Mouse (Mus musculus): Measurements from ENCODE around the gene Sult6b2. TPM values are rescaled to one million over a fixed set of nuclear protein-coding genes. Genes with fewer than 3 reads are reported as not detected.

Sult6b2 gene
- polyA plus RNA-seq (2015; fragmentation: Nextera tagmentation; extraction: Ambion mirVana) = 0.24 and 0.25 TPM in 2 replicates

- no peaks in the 10 kb centered on the region for H3K27me3 ChIP-seq (ENCODE audit: control insufficient read depth, insufficient read depth, low read depth, low read length)
- ATAC-seq = no peak
- H3K27ac ChIP-seq (ENCODE audit: low read length) = no peak within 1 kb of the TSS
- H3K4me1 ChIP-seq (ENCODE audit: control insufficient read depth, insufficient read depth, low read length) = no peaks in the 10 kb centered on the region
- H3K4me2 ChIP-seq (ENCODE audit: low read length) = no peak within 1 kb of the TSS
- no peak within 1 kb of the TSS for H3K4me3 ChIP-seq (ENCODE audit: low read depth, low read length)
- no peaks in the 10 kb centered on the region for H3K36me3 ChIP-seq (ENCODE audit: control insufficient read depth, insufficient read depth, low read length)
- no peaks in the 10 kb centered on the region for H3K9me3 ChIP-seq (replicated peaks; ENCODE audit: control insufficient read depth, low read length, poor library complexity, severe bottlenecking)
- no peak within 1 kb of the TSS for H3K9ac ChIP-seq (ENCODE audit: low read depth, low read length)
Observed at GRCm38 (mm10) chr6:142804402-142804801, at the start of gene Sult6b2. Sult6b2 (minus strand) TSS chr6:142804502.

- Histone ChIP-seq H3K9me3 (replicated peaks; ENCODE audit: control insufficient read depth, low read length, poor library complexity, severe bottlenecking) (no peaks in the 10 kb centered on the region), H3K9ac (ENCODE audit: low read depth, low read length) (no peak overlapping the region), H3K27ac (ENCODE audit: low read length) (no peak overlapping the region), H3K4me2 (ENCODE audit: low read length) (no peak overlapping the region), H3K4me1 (ENCODE audit: control insufficient read depth, insufficient read depth, low read length) (peaks cover 3% of the 10 kb centered on the region), H3K27me3 (ENCODE audit: control insufficient read depth, insufficient read depth, low read depth, low read length) (no peaks in the 10 kb centered on the region), H3K36me3 (ENCODE audit: control insufficient read depth, insufficient read depth, low read length) (no peaks in the 10 kb centered on the region), H3K4me3 (ENCODE audit: low read depth, low read length) (no peak overlapping the region)
- ATAC-seq = no peak
- 84% methylated on average over 6 of the region's 6 CpGs for WGBS
Observed at GRCm38 (mm10) chr6:142852419-142853377, 48.4 kb upstream of the Sult6b2 start.

GRCm38 (mm10) chr6:142850436-142850835 lies 46.1 kb upstream of the Sult6b2 start:
- no peak overlapping the region for H3K4me3 ChIP-seq (ENCODE audit: low read depth, low read length)
- H3K36me3 ChIP-seq (ENCODE audit: control insufficient read depth, insufficient read depth, low read length) = peaks cover under 1% of the 10 kb centered on the region; the same call in 1 of the 2 replicates
- no peak for ATAC-seq
- H3K9me3 ChIP-seq (replicated peaks; ENCODE audit: control insufficient read depth, low read length, poor library complexity, severe bottlenecking) = no peaks in the 10 kb centered on the region
- H3K9ac ChIP-seq (ENCODE audit: low read depth, low read length) = no peak overlapping the region
- no peak overlapping the region for H3K4me2 ChIP-seq (ENCODE audit: low read length)
- H3K27me3 ChIP-seq (ENCODE audit: control insufficient read depth, insufficient read depth, low read depth, low read length) = no peaks in the 10 kb centered on the region
- no peak overlapping the region for H3K27ac ChIP-seq (ENCODE audit: low read length)
- peaks cover 3% of the 10 kb centered on the region for H3K4me1 ChIP-seq (ENCODE audit: control insufficient read depth, insufficient read depth, low read length)
- WGBS = 71% methylated on average over 8 of the region's 8 CpGs

GRCm38 (mm10) chr6:142849326-142849725 lies 45.0 kb upstream of the Sult6b2 start:
- Histone ChIP-seq H3K9me3 (replicated peaks; ENCODE audit: control insufficient read depth, low read length, poor library complexity, severe bottlenecking) (no peaks in the 10 kb centered on the region), H3K4me3 (ENCODE audit: low read depth, low read length) (no peak overlapping the region), H3K9ac (ENCODE audit: low read depth, low read length) (no peak overlapping the region), H3K27ac (ENCODE audit: low read length) (no peak overlapping the region), H3K4me1 (ENCODE audit: control insufficient read depth, insufficient read depth, low read length) (peaks cover 3% of the 10 kb centered on the region), H3K27me3 (ENCODE audit: control insufficient read depth, insufficient read depth, low read depth, low read length) (no peaks in the 10 kb centered on the region), H3K36me3 (ENCODE audit: control insufficient read depth, insufficient read depth, low read length) (peaks cover 2% of the 10 kb centered on the region; the same call in 1 of the 2 replicates), H3K4me2 (ENCODE audit: low read length) (no peak overlapping the region)
- 70% methylated on average over 5 of the region's 5 CpGs for WGBS
- no peak for ATAC-seq

- no peak overlapping the region for H3K4me2 ChIP-seq (ENCODE audit: low read length)
- no peaks in the 10 kb centered on the region for H3K9me3 ChIP-seq (replicated peaks; ENCODE audit: control insufficient read depth, low read length, poor library complexity, severe bottlenecking)
- 88% methylated on average over 8 of the region's 8 CpGs for WGBS
- H3K27me3 ChIP-seq (ENCODE audit: control insufficient read depth, insufficient read depth, low read depth, low read length) = no peaks in the 10 kb centered on the region
- H3K4me3 ChIP-seq (ENCODE audit: low read depth, low read length) = no peak overlapping the region
- H3K4me1 ChIP-seq (ENCODE audit: control insufficient read depth, insufficient read depth, low read length) = peaks cover 3% of the 10 kb centered on the region
- H3K27ac ChIP-seq (ENCODE audit: low read length) = no peak overlapping the region
- H3K36me3 ChIP-seq (ENCODE audit: control insufficient read depth, insufficient read depth, low read length) = peaks cover 2% of the 10 kb centered on the region; the same call in 1 of the 2 replicates
- no peak for ATAC-seq
- no peak overlapping the region for H3K9ac ChIP-seq (ENCODE audit: low read depth, low read length)
Observed at GRCm38 (mm10) chr6:142847914-142848674, 43.8 kb upstream of the Sult6b2 start.

- Histone ChIP-seq H3K27me3 (ENCODE audit: control insufficient read depth, insufficient read depth, low read depth, low read length) (no peaks in the 10 kb centered on the region), H3K36me3 (ENCODE audit: control insufficient read depth, insufficient read depth, low read length) (peaks cover 2% of the 10 kb centered on the region; the same call in 1 of the 2 replicates), H3K9ac (ENCODE audit: low read depth, low read length) (no peak overlapping the region), H3K4me3 (ENCODE audit: low read depth, low read length) (no peak overlapping the region), H3K4me2 (ENCODE audit: low read length) (no peak overlapping the region), H3K9me3 (replicated peaks; ENCODE audit: control insufficient read depth, low read length, poor library complexity, severe bottlenecking) (no peaks in the 10 kb centered on the region), H3K27ac (ENCODE audit: low read length) (no peak overlapping the region), H3K4me1 (ENCODE audit: control insufficient read depth, insufficient read depth, low read length) (no peaks in the 10 kb centered on the region)
- ATAC-seq = no peak
- 86% methylated on average over 4 of the region's 4 CpGs for WGBS
Observed at GRCm38 (mm10) chr6:142846855-142847254, 42.6 kb upstream of the Sult6b2 start.

GRCm38 (mm10) chr6:142845066-142845465 lies 40.8 kb upstream of the Sult6b2 start:
- no peak for ATAC-seq
- Histone ChIP-seq H3K4me1 (ENCODE audit: control insufficient read depth, insufficient read depth, low read length) (no peaks in the 10 kb centered on the region), H3K4me3 (ENCODE audit: low read depth, low read length) (no peak overlapping the region), H3K4me2 (ENCODE audit: low read length) (no peak overlapping the region), H3K27ac (ENCODE audit: low read length) (no peak overlapping the region), H3K27me3 (ENCODE audit: control insufficient read depth, insufficient read depth, low read depth, low read length) (no peaks in the 10 kb centered on the region), H3K9ac (ENCODE audit: low read depth, low read length) (no peak overlapping the region), H3K9me3 (replicated peaks; ENCODE audit: control insufficient read depth, low read length, poor library complexity, severe bottlenecking) (no peaks in the 10 kb centered on the region), H3K36me3 (ENCODE audit: control insufficient read depth, insufficient read depth, low read length) (peaks cover 2% of the 10 kb centered on the region; the same call in 1 of the 2 replicates)
- WGBS = 88% methylated on average over 4 of the region's 4 CpGs

GRCm38 (mm10) chr6:142844061-142844460 lies 39.8 kb upstream of the Sult6b2 start:
- 91% methylated on average over 4 of the region's 4 CpGs for WGBS

More at GRCm38 (mm10) chr6:142844061-142844460, 39.8 kb upstream of the Sult6b2 start:
- Histone ChIP-seq H3K27ac (ENCODE audit: low read length) (no peak overlapping the region), H3K4me1 (ENCODE audit: control insufficient read depth, insufficient read depth, low read length) (no peaks in the 10 kb centered on the region), H3K4me2 (ENCODE audit: low read length) (no peak overlapping the region), H3K9me3 (replicated peaks; ENCODE audit: control insufficient read depth, low read length, poor library complexity, severe bottlenecking) (no peaks in the 10 kb centered on the region), H3K36me3 (ENCODE audit: control insufficient read depth, insufficient read depth, low read length) (peaks cover 2% of the 10 kb centered on the region; the same call in 1 of the 2 replicates), H3K4me3 (ENCODE audit: low read depth, low read length) (no peak overlapping the region), H3K9ac (ENCODE audit: low read depth, low read length) (no peak overlapping the region), H3K27me3 (ENCODE audit: control insufficient read depth, insufficient read depth, low read depth, low read length) (no peaks in the 10 kb centered on the region)
- ATAC-seq = no peak

All from midbrain, embryonic 16.5 days (tissue).